Mouse (Mus musculus) liver, postnatal 0 days (tissue): ENCODE results near the gene Vamp2. TPM values are rescaled to one million over a fixed set of nuclear protein-coding genes. Genes with fewer than 3 reads are reported as not detected.

Experiments
- ATAC-seq: fragments of 200-750 bp; cut with Nextera tagmentation; 2 replicates; pipeline ENCODE4 v1.8.0; 2017; ENCODE audit warnings: mild to moderate bottlenecking, moderate library complexity
- DNase-seq: peaks from one replicate; pipeline ENCODE4 v3.0.0-alpha.2; 2016
- H3K27ac ChIP-seq: fragments of 300-500 bp; sonication (generic); 2 replicates; pipeline ENCODE4 v1.5.1; 2014; ENCODE audit warnings: antibody characterized with exemption, moderate library complexity, mild to moderate bottlenecking, low read depth
- H3K27me3 ChIP-seq: fragments of 300-500 bp; sonication (generic); 2 replicates; pipeline ENCODE4 v1.6.1; 2014; ENCODE audit warnings: low read length, control low read depth, mixed read lengths; ENCODE audit not compliant: insufficient read depth
- H3K36me3 ChIP-seq: fragments of 300-500 bp; sonication (generic); replicated peaks from 2 replicates; pipeline ENCODE4 v1.6.1; 2014; ENCODE audit warnings: mild to moderate bottlenecking, control low read depth, low read length, moderate library complexity, mixed read lengths; ENCODE audit not compliant: insufficient read depth
- H3K4me1 ChIP-seq: fragments of 300-500 bp; sonication (generic); 2 replicates; pipeline ENCODE4 v1.6.1; 2014; ENCODE audit warnings: antibody characterized with exemption, mild to moderate bottlenecking, control low read depth; ENCODE audit not compliant: insufficient read depth
- H3K4me2 ChIP-seq: fragments of 300-500 bp; sonication (generic); 2 replicates; pipeline ENCODE4 v1.6.1; 2014; ENCODE audit warnings: low read depth, mild to moderate bottlenecking, low read length, moderate library complexity, mixed read lengths
- H3K4me3 ChIP-seq: fragments of 300-500 bp; sonication (generic); 2 replicates; pipeline ENCODE4 v1.5.1; 2014; ENCODE audit warnings: low read depth, low read length
- H3K9ac ChIP-seq: fragments of 300-500 bp; sonication (generic); replicated peaks from 2 replicates; pipeline ENCODE4 v1.6.1; 2014; ENCODE audit warnings: mild to moderate bottlenecking, moderate library complexity
- H3K9me3 ChIP-seq: fragments of 300-500 bp; sonication (generic); 2 replicates; pipeline ENCODE4 v1.6.1; 2016; ENCODE audit warnings: mild to moderate bottlenecking, control low read depth, low read length, mixed read lengths
- CTCF ChIP-seq: sonication (generic); IDR thresholded peaks from 2 replicates; pipeline ENCODE4 v1.5.1; 2016; ENCODE audit warnings: antibody characterized with exemption, low read depth
- EP300 ChIP-seq: IDR thresholded peaks from 2 replicates; pipeline ENCODE4 v1.6.1; 2016; ENCODE audit warnings: antibody characterized with exemption, low read depth, mild to moderate bottlenecking
- WGBS: fragments of 180-500 bp; shearing (Covaris S2); extraction: QIAGEN DNeasy Blood & Tissue Kit; methylation state at CpG from one replicate; pipeline ENCODE4 v1.1.7; 2014; ENCODE audit not compliant: insufficient replicate concordance; 5-methylcytosine and 5-hydroxymethylcytosine counted together
- polyA plus RNA-seq: library from polyadenylated mRNA; unstranded; fragments of >200 nt; fragmentation: Nextera tagmentation; extraction: Ambion mirVana; gene quantifications from 2 replicates; pipeline ENCODE4 v1.2.1, GENCODE M21; 2015

The Vamp2 gene
- polyA plus RNA-seq, 1 experiment from 2014 or later = 14.2 TPM

- Histone ChIP-seq H3K27me3 (peaks cover 20% of the 10 kb centered on the region), H3K4me2 (peak overlapping the region; percentile 98), H3K9me3 (no peaks in the 10 kb centered on the region), H3K4me3 (peak overlapping the region; percentile 68; the same call in 1 of the 2 replicates), H3K4me1 (peaks cover 49% of the 10 kb centered on the region), H3K27ac (no peak overlapping the region), H3K36me3 (no peaks in the 10 kb centered on the region), H3K9ac (no peak overlapping the region)
- TF ChIP-seq CTCF (no peak), EP300 (no peak)
- DNase-seq (peak; percentile 13), ATAC-seq (no peak)
- 42% methylated on average over 14 of the region's 14 CpGs for WGBS
These were observed 31.3 kb downstream of the Vamp2 start for GRCm38 (mm10) chr11:69119446-69120155.

GRCm38 (mm10) chr11:69120221-69121000 is 32.1 kb downstream of the Vamp2 start, which contains the start of gene Hes7:
TSS of gene Hes7 (plus strand) at chr11:69120404.
- Histone ChIP-seq H3K36me3 (no peaks in the 10 kb centered on the region), H3K4me1 (peaks cover 50% of the 10 kb centered on the region), H3K27me3 (peaks cover 20% of the 10 kb centered on the region), H3K4me3 (peak within 1 kb of the TSS; percentile 68), H3K4me2 (peak within 1 kb of the TSS; percentile 98), H3K9ac (peak within 1 kb of the TSS; percentile 67), H3K27ac (no peak within 1 kb of the TSS), H3K9me3 (no peaks in the 10 kb centered on the region)
- 1% methylated on average over 27 of the region's 27 CpGs for WGBS
- ATAC-seq (no peak), DNase-seq (peak; percentile 28)
- TF ChIP-seq EP300 (no peak), CTCF (no peak)

DNA sequence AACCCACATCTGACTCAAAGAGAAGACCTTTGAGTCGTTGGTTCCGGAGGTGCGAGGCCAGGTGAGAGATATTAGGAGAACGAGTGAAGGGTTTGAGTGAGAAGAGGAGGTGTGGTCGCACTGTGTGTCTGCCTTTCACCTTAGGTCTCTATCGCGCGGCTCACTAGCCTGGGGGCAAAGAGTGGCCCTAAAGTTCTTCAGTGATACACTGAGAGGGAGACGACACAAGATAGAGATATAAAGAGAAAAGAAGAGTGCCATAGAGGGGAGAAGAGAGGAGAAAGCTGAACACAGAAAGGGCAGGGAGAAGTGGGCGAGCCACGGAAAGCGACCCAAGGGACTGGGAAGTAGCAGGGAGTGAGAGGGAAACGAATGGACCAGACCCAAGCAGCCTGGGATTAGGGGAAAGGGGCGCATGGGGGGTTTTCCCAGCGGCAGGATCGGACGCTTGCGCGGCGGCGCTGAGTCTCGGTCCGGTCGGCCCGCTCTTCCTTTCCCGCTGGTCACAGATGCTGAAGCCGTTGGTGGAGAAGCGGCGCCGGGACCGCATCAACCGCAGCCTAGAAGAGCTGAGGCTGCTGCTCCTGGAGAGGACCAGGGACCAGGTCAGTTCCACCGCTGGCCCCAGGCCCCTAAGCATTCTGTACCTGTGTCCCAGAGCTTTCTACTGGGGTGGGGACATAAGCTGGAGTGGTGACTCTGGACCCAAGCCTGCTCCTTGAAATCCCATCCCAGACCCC is 32.9 kb downstream of the Vamp2 start:
- H3K4me2 ChIP-seq = peak overlapping the region; percentile 98
- no peaks in the 10 kb centered on the region for H3K9me3 ChIP-seq
- DNase-seq (peak; percentile 46), ATAC-seq (no peak)
- under 1% methylated on average over 33 of the region's 33 CpGs for WGBS
- H3K4me1 ChIP-seq = peaks cover 57% of the 10 kb centered on the region
- H3K36me3 ChIP-seq = no peaks in the 10 kb centered on the region
- H3K9ac ChIP-seq = peak overlapping the region; percentile 67
- TF ChIP-seq CTCF (no peak), EP300 (no peak)
- H3K4me3 ChIP-seq = peak overlapping the region; percentile 68
- H3K27ac ChIP-seq = no peak overlapping the region
- H3K27me3 ChIP-seq = peaks cover 20% of the 10 kb centered on the region

- peaks cover 20% of the 10 kb centered on the region for H3K27me3 ChIP-seq
- peak overlapping the region; percentile 68 for H3K4me3 ChIP-seq
- ATAC-seq (no peak), DNase-seq (no peak)
- H3K4me2 ChIP-seq = peak overlapping the region; percentile 98
- TF ChIP-seq EP300 (no peak), CTCF (no peak)
- H3K4me1 ChIP-seq = peaks cover 63% of the 10 kb centered on the region
- peak overlapping the region; percentile 72 for H3K27ac ChIP-seq
- no peaks in the 10 kb centered on the region for H3K9me3 ChIP-seq
- peak overlapping the region; percentile 67 for H3K9ac ChIP-seq
- under 1% methylated on average over 27 of the region's 32 CpGs for WGBS
- no peaks in the 10 kb centered on the region for H3K36me3 ChIP-seq
These were observed 33.5 kb downstream of the Vamp2 start for GRCm38 (mm10) chr11:69121741-69122335.

- under 1% methylated on average over 60 of the region's 66 CpGs for WGBS
- H3K36me3 ChIP-seq = no peaks in the 10 kb centered on the region
- H3K4me1 ChIP-seq = peaks cover 57% of the 10 kb centered on the region
- TF ChIP-seq CTCF = peak; percentile 80
- no peak for TF ChIP-seq EP300
- peak within 1 kb of the TSS; percentile 68 for H3K4me3 ChIP-seq
- ATAC-seq (peak; percentile 13), DNase-seq (peak; percentile 85)
- H3K9me3 ChIP-seq = no peaks in the 10 kb centered on the region
- peaks cover 20% of the 10 kb centered on the region for H3K27me3 ChIP-seq
- H3K4me2 ChIP-seq = peak within 1 kb of the TSS; percentile 98
- H3K27ac ChIP-seq = peak within 1 kb of the TSS; percentile 81
- H3K9ac ChIP-seq = peak within 1 kb of the TSS; percentile 67
These were observed 34.2 kb downstream of the Vamp2 start, which contains the start of gene 9130213A22Rik for GRCm38 (mm10) chr11:69122336-69122951. TSS of gene 9130213A22Rik (minus strand) at chr11:69122589.
